Mouse (Mus musculus): ENCODE measurements around the gene Padi2. TPM values are rescaled to one million over a fixed set of nuclear protein-coding genes. Genes with fewer than 3 reads are reported as not detected.

Padi2 gene
- polyA plus RNA-seq, 1 experiment from 2014 or later = 0.23 TPM

DNA sequence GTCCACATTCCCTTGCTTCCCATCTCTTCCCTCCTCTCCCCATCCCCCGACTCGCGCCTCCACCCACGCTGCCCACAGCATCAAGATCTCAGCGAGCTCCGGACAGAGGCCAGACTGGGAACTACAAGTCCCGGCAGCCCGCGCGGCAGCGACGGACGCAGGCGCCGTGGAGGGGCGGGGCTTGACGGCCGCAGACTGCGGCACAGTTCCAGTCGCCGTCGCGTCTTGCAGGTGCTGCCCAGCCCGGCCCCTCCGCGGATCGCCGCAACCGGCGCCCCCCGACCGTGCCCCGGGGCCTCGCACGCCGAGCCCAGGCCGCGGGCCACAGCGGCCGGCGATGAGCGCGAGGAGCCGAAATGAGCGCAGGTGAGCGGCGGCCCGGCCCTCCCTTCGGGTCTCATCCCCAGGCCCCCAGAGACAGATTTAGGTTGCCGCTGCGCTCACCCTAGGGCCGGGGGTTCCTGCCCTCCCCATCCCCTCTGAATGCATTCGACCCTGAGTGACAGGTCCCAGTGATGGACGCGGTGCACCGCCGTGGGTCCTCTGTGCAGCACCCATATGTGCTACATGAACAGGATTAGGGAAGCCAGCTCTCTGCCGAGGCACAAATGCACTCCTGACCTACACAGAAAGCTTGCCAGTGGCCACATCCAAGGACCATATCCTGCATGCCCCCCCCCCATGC lies 80.7 kb downstream of the Padi2 start, which contains the start of gene Atp13a2:
TSS of gene Atp13a2 (plus strand) at position 163 of the 685 bp plus-strand sequence.
- H3K27ac ChIP-seq (ENCODE audit: low read depth, low read length) = no peak within 1 kb of the TSS
- ATAC-seq (replicated peaks; ENCODE audit: low FRiP score) = peak; percentile 94
- H3K27me3 ChIP-seq (ENCODE audit: control insufficient read depth, insufficient read depth, low read length) = no peaks in the 10 kb centered on the region
- peak within 1 kb of the TSS; percentile 90 for H3K9ac ChIP-seq (ENCODE audit: low read length)
- H3K4me1 ChIP-seq (replicated peaks; ENCODE audit: control insufficient read depth, insufficient read depth, low read length) = peaks cover 3% of the 10 kb centered on the region; the same call in 1 of the 2 replicates
- under 1% methylated on average over 58 of the region's 58 CpGs for WGBS
- no peaks in the 10 kb centered on the region for H3K36me3 ChIP-seq (ENCODE audit: control insufficient read depth, insufficient read depth, low read length)
- peak; percentile 94 for DNase-seq (ENCODE audit: low spot score)
- H3K9me3 ChIP-seq (ENCODE audit: control insufficient read depth, low read length) = no peaks in the 10 kb centered on the region
- peak within 1 kb of the TSS; percentile 84 for H3K4me3 ChIP-seq (ENCODE audit: low read depth, low read length)
- peak within 1 kb of the TSS; percentile 84 for H3K4me2 ChIP-seq (ENCODE audit: low read depth, low read length, severe bottlenecking)

DNA sequence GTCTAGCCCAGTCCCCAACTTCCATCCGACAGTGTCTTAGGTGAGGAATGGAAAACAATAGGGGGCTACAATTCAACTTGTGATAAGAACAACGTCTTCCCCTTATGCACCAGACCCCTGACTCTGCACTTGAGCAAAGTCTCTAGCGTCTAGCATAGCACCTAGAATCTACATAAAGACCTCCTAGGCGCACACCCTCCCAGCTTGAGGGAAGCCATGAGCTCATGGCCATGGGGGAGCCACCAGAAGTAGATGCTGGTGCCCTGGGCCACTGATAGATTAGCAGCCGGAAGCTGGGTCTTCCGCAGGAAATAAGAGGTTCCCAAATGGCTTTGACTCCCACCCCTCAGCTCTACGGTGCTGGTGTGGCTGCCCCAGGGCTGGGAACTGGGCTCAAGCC lies 81.3 kb downstream of the Padi2 start:
- peak overlapping the region; percentile 90 for H3K9ac ChIP-seq (ENCODE audit: low read length)
- peak overlapping the region; percentile 84 for H3K4me2 ChIP-seq (ENCODE audit: low read depth, low read length, severe bottlenecking)
- no peaks in the 10 kb centered on the region for H3K36me3 ChIP-seq (ENCODE audit: control insufficient read depth, insufficient read depth, low read length)
- H3K4me3 ChIP-seq (ENCODE audit: low read depth, low read length) = peak overlapping the region; percentile 84
- no peaks in the 10 kb centered on the region for H3K27me3 ChIP-seq (ENCODE audit: control insufficient read depth, insufficient read depth, low read length)
- no peak for DNase-seq (ENCODE audit: low spot score)
- 36% methylated on average over 7 of the region's 7 CpGs for WGBS
- H3K27ac ChIP-seq (ENCODE audit: low read depth, low read length) = no peak overlapping the region
- no peaks in the 10 kb centered on the region for H3K9me3 ChIP-seq (ENCODE audit: control insufficient read depth, low read length)
- no peak for ATAC-seq (replicated peaks; ENCODE audit: low FRiP score)
- peaks cover 3% of the 10 kb centered on the region; the same call in 1 of the 2 replicates for H3K4me1 ChIP-seq (replicated peaks; ENCODE audit: control insufficient read depth, insufficient read depth, low read length)

- 57% methylated on average over 7 of the region's 7 CpGs for WGBS
- Histone ChIP-seq H3K27me3 (ENCODE audit: control insufficient read depth, insufficient read depth, low read length) (no peaks in the 10 kb centered on the region), H3K9me3 (ENCODE audit: control insufficient read depth, low read length) (no peaks in the 10 kb centered on the region), H3K9ac (ENCODE audit: low read length) (no peak overlapping the region), H3K4me2 (ENCODE audit: low read depth, low read length, severe bottlenecking) (no peak overlapping the region), H3K27ac (ENCODE audit: low read depth, low read length) (no peak overlapping the region), H3K4me3 (ENCODE audit: low read depth, low read length) (no peak overlapping the region), H3K4me1 (replicated peaks; ENCODE audit: control insufficient read depth, insufficient read depth, low read length) (peaks cover 3% of the 10 kb centered on the region; the same call in 1 of the 2 replicates), H3K36me3 (ENCODE audit: control insufficient read depth, insufficient read depth, low read length) (no peaks in the 10 kb centered on the region; the same call in 1 of the 2 replicates)
- ATAC-seq (replicated peaks; ENCODE audit: low FRiP score) = no peak
- DNase-seq (ENCODE audit: low spot score) = no peak
These were observed 82.7 kb downstream of the Padi2 start for GRCm38 (mm10) chr4:140988706-140989290.

DNA sequence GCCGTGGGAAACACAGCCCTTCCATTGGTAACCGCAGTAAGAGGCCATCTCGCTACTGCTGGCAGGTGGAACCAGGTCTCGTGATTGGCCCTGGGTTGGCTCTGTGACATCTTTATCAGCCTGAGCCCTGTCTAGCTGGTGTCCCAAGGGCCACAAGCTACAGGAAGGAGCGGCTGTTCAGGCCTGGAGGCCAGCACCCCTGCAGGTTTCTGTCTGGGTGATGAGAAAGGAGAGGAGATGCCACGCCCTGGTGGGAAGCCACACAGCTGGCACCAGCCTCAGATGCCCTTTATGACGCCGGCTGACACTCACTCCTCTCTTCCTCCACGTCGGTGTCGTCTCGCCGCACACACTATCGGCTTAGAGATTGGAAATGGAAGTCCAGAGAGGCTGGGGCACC lies 83.3 kb downstream of the Padi2 start:
- H3K36me3 ChIP-seq (ENCODE audit: control insufficient read depth, insufficient read depth, low read length) = no peaks in the 10 kb centered on the region; the same call in 1 of the 2 replicates
- H3K9ac ChIP-seq (ENCODE audit: low read length) = no peak overlapping the region
- H3K27ac ChIP-seq (ENCODE audit: low read depth, low read length) = no peak overlapping the region
- WGBS = 92% methylated on average over 14 of the region's 14 CpGs
- no peaks in the 10 kb centered on the region for H3K9me3 ChIP-seq (ENCODE audit: control insufficient read depth, low read length)
- no peak for DNase-seq (ENCODE audit: low spot score)
- H3K4me3 ChIP-seq (ENCODE audit: low read depth, low read length) = no peak overlapping the region
- peaks cover 3% of the 10 kb centered on the region; the same call in 1 of the 2 replicates for H3K4me1 ChIP-seq (replicated peaks; ENCODE audit: control insufficient read depth, insufficient read depth, low read length)
- ATAC-seq (replicated peaks; ENCODE audit: low FRiP score) = no peak
- no peaks in the 10 kb centered on the region for H3K27me3 ChIP-seq (ENCODE audit: control insufficient read depth, insufficient read depth, low read length)
- H3K4me2 ChIP-seq (ENCODE audit: low read depth, low read length, severe bottlenecking) = no peak overlapping the region

GRCm38 (mm10) chr4:140992215-140992614 lies 86.1 kb downstream of the Padi2 start:
- no peaks in the 10 kb centered on the region; the same call in 1 of the 2 replicates for H3K36me3 ChIP-seq (ENCODE audit: control insufficient read depth, insufficient read depth, low read length)
- no peaks in the 10 kb centered on the region for H3K9me3 ChIP-seq (ENCODE audit: control insufficient read depth, low read length)
- no peaks in the 10 kb centered on the region for H3K27me3 ChIP-seq (ENCODE audit: control insufficient read depth, insufficient read depth, low read length)
- no peak overlapping the region for H3K27ac ChIP-seq (ENCODE audit: low read depth, low read length)
- no peak overlapping the region for H3K9ac ChIP-seq (ENCODE audit: low read length)
- no peak for DNase-seq (ENCODE audit: low spot score)
- ATAC-seq (replicated peaks; ENCODE audit: low FRiP score) = no peak
- 89% methylated on average over 20 of the region's 20 CpGs for WGBS
- peaks cover 1% of the 10 kb centered on the region; the same call in 1 of the 2 replicates for H3K4me1 ChIP-seq (replicated peaks; ENCODE audit: control insufficient read depth, insufficient read depth, low read length)
- no peak overlapping the region for H3K4me2 ChIP-seq (ENCODE audit: low read depth, low read length, severe bottlenecking)
- H3K4me3 ChIP-seq (ENCODE audit: low read depth, low read length) = no peak overlapping the region

DNA sequence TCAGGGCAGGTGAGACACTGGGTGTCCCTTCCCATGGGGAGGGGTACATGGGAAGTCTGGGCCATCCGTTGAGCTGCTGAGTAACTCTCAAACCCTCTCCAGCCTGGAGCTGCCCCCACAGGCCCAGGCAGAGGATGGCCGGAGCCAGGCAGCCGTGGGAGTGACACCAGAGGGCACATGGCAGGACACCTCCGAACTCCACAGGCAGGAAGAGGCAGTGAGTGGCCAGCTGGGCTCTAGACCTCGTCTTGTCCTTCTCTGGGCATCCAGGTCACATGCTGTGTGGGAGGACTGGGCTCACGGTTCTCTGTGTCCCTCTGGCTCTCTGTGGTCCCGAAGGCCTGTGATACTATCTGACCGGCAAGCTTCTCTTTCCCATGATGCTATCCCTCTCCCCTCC lies 87.7 kb downstream of the Padi2 start:
- no peaks in the 10 kb centered on the region for H3K9me3 ChIP-seq (ENCODE audit: control insufficient read depth, low read length)
- no peak overlapping the region for H3K27ac ChIP-seq (ENCODE audit: low read depth, low read length)
- no peaks in the 10 kb centered on the region; the same call in 1 of the 2 replicates for H3K36me3 ChIP-seq (ENCODE audit: control insufficient read depth, insufficient read depth, low read length)
- 87% methylated on average over 8 of the region's 8 CpGs for WGBS
- no peak overlapping the region for H3K9ac ChIP-seq (ENCODE audit: low read length)
- ATAC-seq (replicated peaks; ENCODE audit: low FRiP score) (no peak), DNase-seq (ENCODE audit: low spot score) (no peak)
- H3K4me2 ChIP-seq (ENCODE audit: low read depth, low read length, severe bottlenecking) = no peak overlapping the region
- H3K27me3 ChIP-seq (ENCODE audit: control insufficient read depth, insufficient read depth, low read length) = no peaks in the 10 kb centered on the region
- no peak overlapping the region for H3K4me3 ChIP-seq (ENCODE audit: low read depth, low read length)
- no peaks in the 10 kb centered on the region for H3K4me1 ChIP-seq (replicated peaks; ENCODE audit: control insufficient read depth, insufficient read depth, low read length)

GRCm38 (mm10) chr4:140995811-140996210 lies 89.7 kb downstream of the Padi2 start:
- WGBS = 89% methylated on average over 8 of the region's 8 CpGs
- no peak for ATAC-seq (replicated peaks; ENCODE audit: low FRiP score)

DNA sequence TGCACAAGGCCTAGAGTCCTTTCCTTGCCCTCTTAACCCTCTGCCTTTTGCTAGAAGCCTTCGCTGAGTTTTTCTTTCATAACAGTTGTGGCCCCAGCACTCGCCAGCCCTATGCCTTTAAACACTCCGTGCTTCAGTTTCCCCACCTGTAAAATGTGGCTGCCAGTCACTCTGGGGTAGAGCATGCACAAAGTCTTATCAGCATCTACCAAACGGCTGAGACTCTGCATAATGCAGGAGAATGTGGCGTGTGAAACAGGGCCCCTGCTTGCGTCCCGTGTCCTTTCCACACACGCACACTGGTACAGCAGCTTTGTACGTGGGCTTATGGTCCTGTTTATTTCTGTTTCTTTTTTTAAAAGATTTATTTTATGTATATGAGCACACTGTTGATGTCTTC lies 90.7 kb downstream of the Padi2 start:
- Histone ChIP-seq H3K36me3 (ENCODE audit: control insufficient read depth, insufficient read depth, low read length) (no peaks in the 10 kb centered on the region; the same call in 1 of the 2 replicates), H3K27ac (ENCODE audit: low read depth, low read length) (no peak overlapping the region), H3K4me3 (ENCODE audit: low read depth, low read length) (no peak overlapping the region), H3K4me1 (replicated peaks; ENCODE audit: control insufficient read depth, insufficient read depth, low read length) (no peaks in the 10 kb centered on the region), H3K9me3 (ENCODE audit: control insufficient read depth, low read length) (no peaks in the 10 kb centered on the region), H3K4me2 (ENCODE audit: low read depth, low read length, severe bottlenecking) (no peak overlapping the region), H3K27me3 (ENCODE audit: control insufficient read depth, insufficient read depth, low read length) (no peaks in the 10 kb centered on the region), H3K9ac (ENCODE audit: low read length) (no peak overlapping the region)
- no peak for DNase-seq (ENCODE audit: low spot score)
- ATAC-seq (replicated peaks; ENCODE audit: low FRiP score) = no peak
- 94% methylated on average over 9 of the region's 9 CpGs for WGBS

More at GRCm38 (mm10) chr4:140995811-140996210, 89.7 kb downstream of the Padi2 start:
- Histone ChIP-seq H3K4me2 (ENCODE audit: low read depth, low read length, severe bottlenecking) (no peak overlapping the region), H3K36me3 (ENCODE audit: control insufficient read depth, insufficient read depth, low read length) (no peaks in the 10 kb centered on the region; the same call in 1 of the 2 replicates), H3K4me1 (replicated peaks; ENCODE audit: control insufficient read depth, insufficient read depth, low read length) (no peaks in the 10 kb centered on the region), H3K4me3 (ENCODE audit: low read depth, low read length) (no peak overlapping the region), H3K27me3 (ENCODE audit: control insufficient read depth, insufficient read depth, low read length) (no peaks in the 10 kb centered on the region), H3K27ac (ENCODE audit: low read depth, low read length) (no peak overlapping the region), H3K9me3 (ENCODE audit: control insufficient read depth, low read length) (no peaks in the 10 kb centered on the region), H3K9ac (ENCODE audit: low read length) (no peak overlapping the region)
- no peak for DNase-seq (ENCODE audit: low spot score)
